Mouse (Mus musculus): ENCODE measurements at regions not wholly inside any gene's neighbourhood (a gene's known extent, or its start where the extent isn't known, plus 50 kb on each side); places are given as distances from the start of the nearest gene placed in this dataset.

GRCm38 (mm10) chr10:83964838-83965237, 242.2 kb downstream of the 1500009L16Rik start:
- H3K27me3 ChIP-seq (ENCODE audit: control insufficient read depth, insufficient read depth, low read length), result no peaks in the 10 kb centered on the region
- TF ChIP-seq CTCF (IDR thresholded peaks at IDR 0.05; ENCODE audit: low read depth, low read length), result no peak
- TF ChIP-seq POLR2A (IDR thresholded peaks at IDR 0.05; ENCODE audit: extremely low read depth, insufficient read depth, low read length), result no peak
- no peaks in the 10 kb centered on the region for H3K4me1 ChIP-seq (ENCODE audit: control insufficient read depth, insufficient read depth, low read length)
- no peaks in the 10 kb centered on the region for H3K79me2 ChIP-seq (ENCODE audit: control insufficient read depth, insufficient read depth, low read length)
- WGBS, result 69% methylated on average over 5 of the region's 5 CpGs
- no peaks in the 10 kb centered on the region for H3K36me3 ChIP-seq (ENCODE audit: control insufficient read depth, insufficient read depth, low read length)
- no peak for DNase-seq (ENCODE audit: extremely low read depth, low read depth, low spot score)
- H3K4me3 ChIP-seq (ENCODE audit: insufficient read depth, low read depth, low read length), result no peak overlapping the region
- H3K27ac ChIP-seq (replicated peaks; ENCODE audit: insufficient read depth, low read depth, low read length), result no peak overlapping the region
- H3K9ac ChIP-seq (ENCODE audit: low read depth, low read length), result no peak overlapping the region

GRCm38 (mm10) chr10:83970501-83970900, 247.8 kb downstream of the 1500009L16Rik start:
- Histone ChIP-seq H3K27ac (replicated peaks; ENCODE audit: insufficient read depth, low read depth, low read length) (no peak overlapping the region), H3K27me3 (ENCODE audit: control insufficient read depth, insufficient read depth, low read length) (no peaks in the 10 kb centered on the region), H3K79me2 (ENCODE audit: control insufficient read depth, insufficient read depth, low read length) (no peaks in the 10 kb centered on the region), H3K4me1 (ENCODE audit: control insufficient read depth, insufficient read depth, low read length) (no peaks in the 10 kb centered on the region), H3K4me3 (ENCODE audit: insufficient read depth, low read depth, low read length) (no peak overlapping the region), H3K36me3 (ENCODE audit: control insufficient read depth, insufficient read depth, low read length) (no peaks in the 10 kb centered on the region), H3K9ac (ENCODE audit: low read depth, low read length) (no peak overlapping the region)
- DNase-seq (ENCODE audit: extremely low read depth, low read depth, low spot score), result no peak
- WGBS, result 68% methylated on average over 3 of the region's 3 CpGs
- TF ChIP-seq POLR2A (IDR thresholded peaks at IDR 0.05; ENCODE audit: extremely low read depth, insufficient read depth, low read length) (no peak), CTCF (IDR thresholded peaks at IDR 0.05; ENCODE audit: low read depth, low read length) (no peak)

- no peak overlapping the region for H3K27ac ChIP-seq (replicated peaks; ENCODE audit: insufficient read depth, low read depth, low read length)
- no peak for TF ChIP-seq CTCF (IDR thresholded peaks at IDR 0.05; ENCODE audit: low read depth, low read length)
- TF ChIP-seq POLR2A (IDR thresholded peaks at IDR 0.05; ENCODE audit: extremely low read depth, insufficient read depth, low read length), result no peak
- H3K4me3 ChIP-seq (ENCODE audit: insufficient read depth, low read depth, low read length), result no peak overlapping the region
- no peak for DNase-seq (ENCODE audit: extremely low read depth, low read depth, low spot score)
- H3K9ac ChIP-seq (ENCODE audit: low read depth, low read length), result no peak overlapping the region
- no peaks in the 10 kb centered on the region for H3K27me3 ChIP-seq (ENCODE audit: control insufficient read depth, insufficient read depth, low read length)
- H3K79me2 ChIP-seq (ENCODE audit: control insufficient read depth, insufficient read depth, low read length), result no peaks in the 10 kb centered on the region
- WGBS, result 83% methylated on average over 6 of the region's 6 CpGs
- H3K4me1 ChIP-seq (ENCODE audit: control insufficient read depth, insufficient read depth, low read length), result no peaks in the 10 kb centered on the region
- no peaks in the 10 kb centered on the region for H3K36me3 ChIP-seq (ENCODE audit: control insufficient read depth, insufficient read depth, low read length)
These were observed 251.9 kb downstream of the 1500009L16Rik start for GRCm38 (mm10) chr10:83974548-83974947.

GRCm38 (mm10) chr10:83976548-83976947, 253.9 kb downstream of the 1500009L16Rik start:
- H3K9ac ChIP-seq (ENCODE audit: low read depth, low read length), result no peak overlapping the region
- TF ChIP-seq CTCF (IDR thresholded peaks at IDR 0.05; ENCODE audit: low read depth, low read length) (no peak), POLR2A (IDR thresholded peaks at IDR 0.05; ENCODE audit: extremely low read depth, insufficient read depth, low read length) (no peak)

GRCm38 (mm10) chr10:83979930-83980329, 257.3 kb downstream of the 1500009L16Rik start:
- Histone ChIP-seq H3K4me1 (ENCODE audit: control insufficient read depth, insufficient read depth, low read length) (no peaks in the 10 kb centered on the region), H3K27me3 (ENCODE audit: control insufficient read depth, insufficient read depth, low read length) (no peaks in the 10 kb centered on the region), H3K4me3 (ENCODE audit: insufficient read depth, low read depth, low read length) (no peak overlapping the region), H3K79me2 (ENCODE audit: control insufficient read depth, insufficient read depth, low read length) (no peaks in the 10 kb centered on the region), H3K36me3 (ENCODE audit: control insufficient read depth, insufficient read depth, low read length) (no peaks in the 10 kb centered on the region), H3K27ac (replicated peaks; ENCODE audit: insufficient read depth, low read depth, low read length) (no peak overlapping the region), H3K9ac (ENCODE audit: low read depth, low read length) (no peak overlapping the region)
- DNase-seq (ENCODE audit: extremely low read depth, low read depth, low spot score), result no peak
- 78% methylated on average over 2 of the region's 2 CpGs for WGBS
- no peak for TF ChIP-seq CTCF (IDR thresholded peaks at IDR 0.05; ENCODE audit: low read depth, low read length)
- TF ChIP-seq POLR2A (IDR thresholded peaks at IDR 0.05; ENCODE audit: extremely low read depth, insufficient read depth, low read length), result no peak

More at GRCm38 (mm10) chr10:83976548-83976947, 253.9 kb downstream of the 1500009L16Rik start:
- no peaks in the 10 kb centered on the region for H3K27me3 ChIP-seq (ENCODE audit: control insufficient read depth, insufficient read depth, low read length)
- H3K79me2 ChIP-seq (ENCODE audit: control insufficient read depth, insufficient read depth, low read length), result no peaks in the 10 kb centered on the region
- DNase-seq (ENCODE audit: extremely low read depth, low read depth, low spot score), result no peak
- no peaks in the 10 kb centered on the region for H3K4me1 ChIP-seq (ENCODE audit: control insufficient read depth, insufficient read depth, low read length)
- 65% methylated on average over 3 of the region's 3 CpGs for WGBS
- H3K36me3 ChIP-seq (ENCODE audit: control insufficient read depth, insufficient read depth, low read length), result no peaks in the 10 kb centered on the region
- H3K27ac ChIP-seq (replicated peaks; ENCODE audit: insufficient read depth, low read depth, low read length), result no peak overlapping the region
- no peak overlapping the region for H3K4me3 ChIP-seq (ENCODE audit: insufficient read depth, low read depth, low read length)

- no peaks in the 10 kb centered on the region for H3K4me1 ChIP-seq (ENCODE audit: control insufficient read depth, insufficient read depth, low read length)
- H3K4me3 ChIP-seq (ENCODE audit: insufficient read depth, low read depth, low read length), result no peak overlapping the region
- no peaks in the 10 kb centered on the region for H3K27me3 ChIP-seq (ENCODE audit: control insufficient read depth, insufficient read depth, low read length)
- no peak overlapping the region for H3K27ac ChIP-seq (replicated peaks; ENCODE audit: insufficient read depth, low read depth, low read length)
- H3K36me3 ChIP-seq (ENCODE audit: control insufficient read depth, insufficient read depth, low read length), result no peaks in the 10 kb centered on the region
- TF ChIP-seq CTCF (IDR thresholded peaks at IDR 0.05; ENCODE audit: low read depth, low read length) (no peak), POLR2A (IDR thresholded peaks at IDR 0.05; ENCODE audit: extremely low read depth, insufficient read depth, low read length) (no peak)
- DNase-seq (ENCODE audit: extremely low read depth, low read depth, low spot score), result no peak
- H3K9ac ChIP-seq (ENCODE audit: low read depth, low read length), result no peak overlapping the region
- 81% methylated on average over 12 of the region's 12 CpGs for WGBS
- no peaks in the 10 kb centered on the region for H3K79me2 ChIP-seq (ENCODE audit: control insufficient read depth, insufficient read depth, low read length)
These were observed 262.2 kb downstream of the 1500009L16Rik start for GRCm38 (mm10) chr10:83984697-83985415.
